Mouse (Mus musculus) thymus, adult 2 months (tissue): ENCODE results near the gene Gm49416. TPM values are rescaled to one million over a fixed set of nuclear protein-coding genes. Genes with fewer than 3 reads are reported as not detected.
A peak's percentile ranks its signal among the peaks of the same experiment; 100 is the strongest.

Source experiments
- DNase-seq: peaks from one replicate; pipeline ENCODE4 v3.0.0; 2021
- H3K27ac ChIP-seq: fragments of 200-500 bp; 2 replicates; pipeline ENCODE4 v1.5.1; 2012; ENCODE audit warnings: low read length, control low read depth; ENCODE audit not compliant: control insufficient read depth, insufficient read depth
- H3K27me3 ChIP-seq: fragments of 200-500 bp; 2 replicates; pipeline ENCODE4 v1.6.1; 2012; ENCODE audit warnings: mild to moderate bottlenecking, low read length, moderate library complexity, mixed read lengths; ENCODE audit not compliant: control insufficient read depth, insufficient read depth
- H3K36me3 ChIP-seq: fragments of 200-500 bp; 2 replicates; pipeline ENCODE4 v1.6.1; 2012; ENCODE audit warnings: mild to moderate bottlenecking, low read length, moderate library complexity; ENCODE audit not compliant: control insufficient read depth, insufficient read depth
- H3K4me1 ChIP-seq: fragments of 200-500 bp; replicated peaks from 2 replicates; pipeline ENCODE4 v1.6.1; 2012; ENCODE audit warnings: low read length; ENCODE audit not compliant: control insufficient read depth, insufficient read depth
- H3K4me3 ChIP-seq: fragments of 200-500 bp; 2 replicates; pipeline ENCODE4 v1.5.1; 2012; ENCODE audit warnings: mild to moderate bottlenecking, low read length, control low read depth, moderate library complexity; ENCODE audit not compliant: control insufficient read depth, insufficient read depth
- CTCF ChIP-seq: fragments of 200-500 bp; IDR thresholded peaks from 2 replicates; pipeline ENCODE4 v1.5.1; 2012; ENCODE audit warnings: mild to moderate bottlenecking, control low read depth, low read length, moderate library complexity, borderline replicate concordance; ENCODE audit not compliant: control insufficient read depth, poor library complexity, insufficient read depth; ENCODE audit errors: extremely low read depth
- POLR2A ChIP-seq: fragments of 200-500 bp; IDR thresholded peaks from 2 replicates; pipeline ENCODE4 v1.6.1; 2012; ENCODE audit warnings: mild to moderate bottlenecking, low read length, control low read depth, moderate library complexity; ENCODE audit not compliant: control insufficient read depth, poor library complexity, insufficient read depth; ENCODE audit errors: extremely low read depth
- WGBS: fragments of 180-500 bp; shearing (Covaris S2); methylation state at CpG from one replicate; pipeline ENCODE4 v1.1.7; 2018; 5-methylcytosine and 5-hydroxymethylcytosine counted together
- polyA plus RNA-seq: library from polyadenylated mRNA; depleted of rRNA; stranded (reverse); fragments of >200 nt; gene quantifications from 2 replicates; pipeline ENCODE4 v1.2.3, GENCODE M21; 2012; rRNA removed

Gene Gm49416
- polyA plus RNA-seq, result not detected in 2 replicates

DNA sequence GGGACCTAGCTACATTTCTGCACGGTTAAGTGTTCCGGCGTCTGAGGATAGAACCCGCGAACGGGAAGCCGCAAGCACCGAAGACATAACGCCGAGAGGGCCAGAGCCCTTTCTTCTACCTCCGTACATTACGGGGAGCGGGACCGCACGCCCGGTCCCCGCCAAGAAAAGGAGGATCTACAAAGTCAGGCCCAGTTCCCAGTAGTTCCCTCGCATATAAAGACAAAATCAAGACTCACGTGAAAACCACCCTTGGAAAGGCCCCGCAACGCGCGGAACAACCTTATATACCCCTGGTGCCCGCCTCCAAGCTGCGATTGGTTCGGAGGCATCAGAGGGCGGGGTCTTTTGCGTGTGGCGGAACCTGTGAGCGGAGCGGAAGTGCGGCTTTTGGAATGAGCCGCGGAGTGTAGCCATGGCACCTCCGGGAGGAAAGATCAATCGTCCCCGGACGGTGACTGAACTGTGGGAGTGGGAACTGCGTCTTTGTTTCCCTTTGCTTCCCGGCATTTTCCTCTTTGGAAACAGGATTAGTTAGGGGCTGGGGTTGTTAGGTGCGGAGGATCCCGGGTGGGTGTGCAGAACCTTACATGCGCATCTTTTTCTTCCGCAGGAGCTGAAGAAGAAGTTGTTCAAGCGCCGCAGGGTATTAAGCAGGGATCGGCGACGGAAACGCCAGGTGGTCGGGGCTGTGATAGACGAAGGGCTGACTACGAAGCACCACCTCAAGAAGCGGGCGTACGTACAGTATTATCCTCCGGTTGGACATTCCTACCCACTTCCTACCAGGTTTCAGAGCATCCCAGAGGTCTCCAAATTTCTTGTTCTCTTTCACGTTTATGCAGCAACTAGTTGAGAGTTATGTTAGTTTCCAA is at the start of gene Gm49416, which contains the start of gene 1810009A15Rik:
Gm49416 (plus strand) TSS at position 416 of the 875 bp plus-strand sequence.
1810009A15Rik (plus strand) TSS at position 343 of the 875 bp plus-strand sequence.
- peak; percentile 94 for DNase-seq

DNA sequence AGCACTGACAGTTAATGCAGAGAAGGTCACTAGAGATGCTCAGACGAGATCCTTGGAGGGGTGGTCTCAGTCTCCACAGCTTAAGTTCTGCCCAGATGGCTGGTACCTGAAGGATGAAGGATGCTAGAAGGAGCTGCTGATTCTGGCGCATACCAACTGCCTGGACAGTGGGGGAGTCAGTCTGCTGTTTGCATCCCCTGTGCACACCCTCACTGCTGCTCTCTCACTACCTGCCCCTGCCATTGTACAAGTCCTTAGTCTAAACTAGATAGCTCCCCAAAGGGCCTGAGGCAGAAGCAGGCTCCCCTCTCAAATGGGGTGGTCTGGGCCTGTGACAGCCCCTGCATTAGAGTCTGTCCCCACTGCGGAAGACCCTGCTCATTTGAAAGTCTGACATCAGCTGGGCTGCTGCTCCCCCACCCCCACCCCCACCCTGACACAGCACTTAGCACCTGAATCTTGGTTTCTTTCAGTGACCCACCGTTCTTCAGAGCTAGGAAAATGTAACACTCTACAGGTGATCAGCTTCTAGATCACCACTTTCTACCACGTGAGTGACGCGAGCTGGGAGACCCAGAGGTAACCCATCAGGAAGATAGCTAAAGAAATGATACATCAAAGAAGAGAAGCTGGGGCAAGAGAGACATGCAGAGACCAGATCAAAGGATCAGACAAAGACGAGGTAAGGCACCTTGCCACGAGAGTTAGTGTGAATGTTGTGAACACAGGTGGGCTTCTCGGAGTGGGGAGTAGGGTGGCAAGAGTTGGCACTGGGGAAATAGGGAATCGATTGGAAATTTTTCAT is 49.4 kb upstream of the Gm49416 start, which contains the start of gene Gng3:
Gng3 (minus strand) TSS at position 92 of the 805 bp plus-strand sequence.
- H3K27me3 ChIP-seq, result no peaks in the 10 kb centered on the region
- H3K4me1 ChIP-seq, result peaks cover 33% of the 10 kb centered on the region
- TF ChIP-seq POLR2A (no peak), CTCF (no peak)
- WGBS, result 64% methylated on average over 11 of the region's 11 CpGs
- no peak within 1 kb of the TSS for H3K27ac ChIP-seq
- peaks cover 5% of the 10 kb centered on the region for H3K36me3 ChIP-seq
- H3K4me3 ChIP-seq, result peak within 1 kb of the TSS; percentile 86
- DNase-seq, result no peak

More for the DNA sequence above, at the start of gene Gm49416, which contains the start of gene 1810009A15Rik:
- H3K36me3 ChIP-seq, result peaks cover 6% of the 10 kb centered on the region
- H3K27ac ChIP-seq, result peak within 1 kb of the TSS; percentile 90
- peak within 1 kb of the TSS; percentile 81 for H3K4me3 ChIP-seq
- peaks cover 10% of the 10 kb centered on the region for H3K4me1 ChIP-seq
- under 1% methylated on average over 58 of the region's 58 CpGs for WGBS
- TF ChIP-seq POLR2A (peak; percentile 88), CTCF (no peak)
- H3K27me3 ChIP-seq, result no peaks in the 10 kb centered on the region

DNA sequence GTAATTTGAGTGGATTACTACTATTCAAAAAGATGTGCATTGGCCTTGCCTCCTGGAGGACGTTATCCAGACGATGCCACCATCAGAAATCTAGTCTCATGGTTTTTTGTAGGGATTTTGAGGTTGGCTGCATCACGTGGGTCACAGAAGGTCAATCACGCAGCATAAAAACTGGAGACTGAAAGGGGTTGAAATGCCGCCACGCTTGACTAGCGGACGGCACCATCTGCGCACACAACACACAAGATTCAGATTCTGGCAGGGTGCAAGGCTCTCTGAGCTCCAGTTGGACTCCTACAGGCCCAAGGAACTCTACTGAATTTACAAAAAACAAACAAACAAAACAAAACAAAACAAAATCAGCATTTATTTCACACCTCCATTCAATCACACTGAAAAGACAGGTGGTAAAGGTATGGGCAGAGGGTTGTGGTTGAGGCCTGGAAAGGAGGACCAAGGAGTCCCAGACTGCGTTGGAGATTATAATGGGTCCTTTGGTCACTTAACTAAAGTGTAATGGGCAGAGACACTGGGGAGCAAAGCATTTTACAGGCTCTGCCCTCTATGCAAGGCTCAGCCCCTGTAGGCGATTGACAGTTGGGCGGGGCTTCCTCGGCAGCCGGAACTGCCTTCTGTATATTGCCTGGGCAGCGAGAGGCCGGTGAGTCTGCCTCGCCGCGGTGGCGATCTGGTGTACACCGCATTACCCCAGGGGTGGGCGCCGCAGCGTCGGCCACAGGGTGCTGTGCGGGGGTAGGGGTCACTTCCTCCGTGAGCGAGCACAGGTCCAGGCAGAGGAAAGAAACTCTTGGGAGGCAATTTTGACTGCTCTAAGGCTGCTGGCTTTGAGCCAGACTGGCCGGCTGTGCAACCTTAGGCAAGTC is 48.6 kb upstream of the Gm49416 start:
- Histone ChIP-seq H3K36me3 (no peaks in the 10 kb centered on the region), H3K27me3 (no peaks in the 10 kb centered on the region), H3K27ac (no peak overlapping the region), H3K4me1 (peaks cover 33% of the 10 kb centered on the region), H3K4me3 (peak overlapping the region; percentile 69)
- WGBS, result 31% methylated on average over 29 of the region's 29 CpGs
- DNase-seq, result peak; percentile 63
- TF ChIP-seq POLR2A, result no peak
- no peak for TF ChIP-seq CTCF

DNA sequence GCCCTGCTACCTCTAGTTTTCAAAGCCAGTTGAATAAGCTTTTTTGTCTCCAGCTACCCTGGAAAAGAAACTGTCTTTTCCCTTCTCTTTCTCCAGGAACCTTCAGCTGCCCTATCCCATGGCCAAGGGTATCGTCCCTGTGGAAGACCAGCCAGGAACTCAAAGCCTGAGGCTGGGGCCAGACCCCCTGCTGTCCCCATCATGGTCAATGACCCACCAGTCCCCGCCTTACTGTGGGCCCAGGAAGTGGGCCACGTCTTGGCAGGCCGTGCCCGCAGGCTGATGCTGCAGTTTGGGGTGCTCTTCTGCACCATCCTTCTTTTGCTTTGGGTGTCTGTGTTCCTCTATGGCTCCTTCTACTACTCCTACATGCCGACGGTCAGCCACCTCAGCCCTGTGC is 47.7 kb upstream of the Gm49416 start:
- Histone ChIP-seq H3K4me3 (no peak overlapping the region), H3K4me1 (peaks cover 33% of the 10 kb centered on the region), H3K27me3 (no peaks in the 10 kb centered on the region), H3K27ac (no peak overlapping the region), H3K36me3 (peaks cover 1% of the 10 kb centered on the region; the same call in 1 of the 2 replicates)
- 88% methylated on average over 7 of the region's 7 CpGs for WGBS
- DNase-seq, result no peak
- TF ChIP-seq POLR2A (no peak), CTCF (no peak)

DNA sequence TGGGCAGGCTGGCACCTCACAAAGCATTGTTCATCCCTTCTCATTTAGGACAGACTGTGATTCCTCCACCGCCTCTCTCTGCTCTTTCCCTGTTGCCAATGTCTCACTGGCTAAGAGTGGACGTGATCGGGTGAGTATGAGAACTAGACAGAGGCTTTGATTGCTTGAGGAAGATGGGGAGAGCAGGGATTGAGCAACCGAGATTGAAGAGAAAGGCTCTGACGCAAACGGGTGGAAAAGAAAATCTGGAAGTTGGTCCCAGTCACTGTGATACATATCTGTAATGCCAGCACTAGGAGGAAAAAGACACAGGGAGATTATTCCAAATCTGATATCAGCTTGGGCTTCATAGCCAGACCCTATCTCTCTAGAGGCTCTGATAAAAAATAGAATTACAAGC is 45.8 kb upstream of the Gm49416 start:
- 97% methylated on average over 6 of the region's 6 CpGs for WGBS

More for the DNA sequence above, 45.8 kb upstream of the Gm49416 start:
- H3K27me3 ChIP-seq, result no peaks in the 10 kb centered on the region
- peaks cover 9% of the 10 kb centered on the region; the same call in 1 of the 2 replicates for H3K36me3 ChIP-seq
- TF ChIP-seq POLR2A (no peak), CTCF (no peak)
- DNase-seq, result no peak
- no peak overlapping the region for H3K27ac ChIP-seq
- H3K4me3 ChIP-seq, result no peak overlapping the region
- H3K4me1 ChIP-seq, result peaks cover 33% of the 10 kb centered on the region
